Mouse (Mus musculus): ENCODE data around the gene Ppp1r37.
A peak's percentile ranks its signal among the peaks of the same experiment; 100 is the strongest.
"Not testable (repeated sequence)": the region's sequence is repeated elsewhere in the genome, so short reads cannot be mapped to it uniquely, and the experiment has no call there.

Ppp1r37 gene

GRCm38 (mm10) chr7:19562643-19563410, at the start of gene Ppp1r37:
Gene Ppp1r37, minus strand, starts transcription at chr7:19563076.
- DNase-seq = peak; percentile 59

GRCm38 (mm10) chr7:19610969-19611368, 48.1 kb upstream of the Ppp1r37 start:
- no peak for DNase-seq

- DNase-seq = no peak
Measured at GRCm38 (mm10) chr7:19609641-19610332, 46.9 kb upstream of the Ppp1r37 start.

DNA sequence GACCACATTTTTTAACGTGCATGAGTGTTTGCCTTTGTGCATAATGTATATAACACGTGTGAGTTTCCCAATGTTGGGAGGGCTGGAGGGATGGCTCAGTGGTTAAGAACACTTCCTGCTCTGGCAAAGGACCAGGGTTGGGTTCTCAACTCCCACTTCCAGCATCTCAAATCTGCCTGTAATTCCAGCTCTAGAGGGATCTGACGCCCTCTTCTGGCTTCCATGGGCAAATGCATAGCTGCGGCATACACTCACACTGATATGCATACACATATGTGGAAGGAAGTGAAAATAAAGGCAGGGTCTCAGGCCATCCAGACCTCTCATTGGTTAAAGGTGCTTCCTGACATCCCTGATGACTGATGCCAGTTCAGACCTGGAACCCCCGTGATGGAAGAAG, 44.4 kb upstream of the Ppp1r37 start:
- no peak for DNase-seq

GRCm38 (mm10) chr7:19604606-19605214, 41.8 kb upstream of the Ppp1r37 start:
- DNase-seq = not testable (repeated sequence)

DNA sequence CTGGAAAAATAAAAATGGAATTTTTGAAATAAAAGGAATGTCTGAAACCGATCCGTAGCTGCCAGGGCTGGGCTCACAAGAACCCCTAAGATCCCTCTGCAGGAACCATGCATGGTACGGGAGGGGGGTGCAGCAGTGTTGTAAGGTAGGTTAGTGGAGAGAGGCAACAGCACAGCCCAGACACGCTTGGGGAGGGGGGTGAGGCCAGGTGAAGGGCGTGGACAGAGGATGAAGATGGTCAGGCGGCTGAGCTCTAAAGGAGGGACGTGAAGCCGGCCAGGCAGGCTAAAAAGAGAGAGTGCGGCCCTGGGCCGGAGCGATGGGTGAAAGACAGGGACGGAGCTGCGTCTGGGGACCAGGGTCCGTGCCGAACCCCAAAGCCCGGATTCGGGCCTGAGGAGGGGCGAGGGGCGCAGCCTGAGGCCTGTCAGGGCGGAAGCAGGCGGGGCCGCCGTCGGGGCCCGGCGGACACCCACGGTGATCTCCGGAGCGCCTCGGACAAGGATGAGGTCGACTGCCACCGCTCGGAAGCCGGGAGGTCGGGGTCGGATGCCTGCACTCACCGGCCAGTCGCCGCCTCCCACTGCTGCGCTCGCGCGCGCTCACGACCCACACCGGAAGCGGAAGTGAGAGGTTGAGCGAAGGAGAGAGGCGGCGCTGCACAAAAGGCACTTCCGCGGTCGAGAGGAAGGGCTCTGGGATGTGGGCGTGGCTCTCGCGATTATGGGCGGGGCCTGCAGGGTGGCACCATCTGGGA, 41.2 kb upstream of the Ppp1r37 start, which contains the start of gene Clasrp:
Clasrp (minus strand) TSS at position 638 of the 757 bp plus-strand sequence.
- peak; percentile 95 for DNase-seq

GRCm38 (mm10) chr7:19603055-19603454, 40.2 kb upstream of the Ppp1r37 start:
- DNase-seq = no peak

GRCm38 (mm10) chr7:19600562-19600961, 37.7 kb upstream of the Ppp1r37 start:
- no peak for DNase-seq

DNA sequence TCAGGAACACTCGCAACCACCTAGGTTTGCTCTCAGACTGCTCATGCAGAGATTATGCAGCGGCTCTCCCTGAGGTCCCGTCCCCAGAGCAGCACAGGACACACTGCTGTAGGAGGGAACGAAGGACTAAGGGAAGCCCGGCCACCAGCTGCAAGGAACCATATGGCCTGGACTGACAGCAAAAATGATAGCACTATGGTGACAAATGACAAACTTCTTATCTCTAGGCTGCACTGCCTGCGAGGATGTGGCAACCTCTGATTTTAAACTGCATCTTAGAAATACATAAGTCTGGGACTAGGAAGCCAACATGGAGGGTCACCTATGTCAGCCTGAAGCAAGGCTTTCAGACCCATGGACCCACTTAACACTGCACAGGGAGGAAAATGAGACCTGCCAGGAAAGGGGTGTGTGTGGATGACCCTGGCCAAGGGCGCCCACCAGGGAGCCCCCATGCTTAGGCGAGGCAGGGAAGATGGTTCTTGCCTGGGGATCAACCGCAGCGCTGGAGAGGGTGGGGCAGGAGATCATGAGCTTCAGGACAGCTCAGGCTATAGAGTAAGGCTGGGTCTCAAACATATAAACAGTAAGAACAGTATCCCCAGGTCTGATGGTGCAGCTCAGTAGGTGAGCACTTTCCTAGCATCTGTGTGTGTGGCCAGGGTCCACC, 30.3 kb upstream of the Ppp1r37 start:
- no peak for DNase-seq

- DNase-seq = peak; percentile 92
Measured at GRCm38 (mm10) chr7:19589917-19590316, 27.0 kb upstream of the Ppp1r37 start.

DNA sequence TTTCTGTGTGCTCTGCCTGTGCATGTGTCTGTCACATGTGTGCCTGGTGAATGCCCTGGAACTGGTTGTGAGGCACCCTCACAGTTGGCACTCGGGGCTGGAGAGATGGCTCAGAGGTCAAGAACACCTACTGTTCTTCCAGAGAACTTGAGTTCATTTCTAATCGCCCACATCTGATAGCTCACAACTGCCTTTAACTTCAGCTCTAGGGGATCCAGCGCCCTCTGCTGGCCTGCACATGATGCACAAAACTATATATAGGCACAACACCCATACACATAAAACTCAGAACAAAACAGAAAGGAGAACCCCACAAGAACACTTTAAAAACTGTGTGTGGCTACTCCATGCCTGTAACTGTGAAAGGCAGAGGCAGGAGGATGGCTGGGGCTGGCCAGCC, 26.3 kb upstream of the Ppp1r37 start:
- DNase-seq = no peak

DNA sequence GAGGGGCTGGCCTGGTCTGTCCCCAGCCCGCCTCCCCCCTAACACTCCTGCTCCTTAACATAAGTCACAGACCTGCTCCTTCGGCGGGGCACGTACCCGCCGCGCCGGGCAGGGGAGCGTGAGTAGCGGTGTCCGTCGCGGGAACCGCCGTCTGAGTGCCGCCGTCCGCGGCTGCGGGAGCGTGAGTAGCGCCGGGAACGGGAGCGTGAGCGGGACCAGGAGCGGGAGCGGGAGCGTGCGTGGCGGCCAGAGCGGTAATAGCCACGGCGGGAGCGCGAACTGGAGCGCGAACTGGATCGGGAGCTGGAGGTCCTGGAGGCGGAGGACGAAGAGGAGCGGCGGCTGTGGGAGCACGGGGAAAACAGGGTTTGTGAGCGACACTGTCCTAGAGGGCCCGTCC, 23.4 kb upstream of the Ppp1r37 start:
- no peak for DNase-seq

GRCm38 (mm10) chr7:19580634-19581033, 17.8 kb upstream of the Ppp1r37 start:
- DNase-seq = no peak

DNA sequence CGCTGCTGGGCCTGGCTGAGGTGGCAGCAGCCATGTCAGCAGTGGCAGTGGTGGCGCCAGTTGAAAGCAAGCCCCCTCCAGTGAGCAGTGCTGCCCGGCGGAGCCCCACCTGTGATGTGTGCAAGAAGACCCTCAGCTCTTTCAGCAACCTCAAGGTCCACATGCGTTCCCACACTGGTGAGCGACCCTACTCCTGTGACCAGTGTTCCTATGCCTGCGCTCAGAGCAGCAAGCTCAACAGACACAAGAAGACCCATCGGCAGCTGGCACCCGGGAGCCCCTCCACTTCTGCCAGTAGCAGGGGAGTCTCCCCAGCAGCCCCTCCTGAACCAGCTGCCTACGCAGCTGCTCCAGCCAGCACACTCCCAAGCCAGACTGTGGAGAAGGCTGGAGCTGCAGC, 16.9 kb upstream of the Ppp1r37 start:
- DNase-seq = no peak

- no peak for DNase-seq
Measured at GRCm38 (mm10) chr7:19578436-19578835, 15.6 kb upstream of the Ppp1r37 start.

DNA sequence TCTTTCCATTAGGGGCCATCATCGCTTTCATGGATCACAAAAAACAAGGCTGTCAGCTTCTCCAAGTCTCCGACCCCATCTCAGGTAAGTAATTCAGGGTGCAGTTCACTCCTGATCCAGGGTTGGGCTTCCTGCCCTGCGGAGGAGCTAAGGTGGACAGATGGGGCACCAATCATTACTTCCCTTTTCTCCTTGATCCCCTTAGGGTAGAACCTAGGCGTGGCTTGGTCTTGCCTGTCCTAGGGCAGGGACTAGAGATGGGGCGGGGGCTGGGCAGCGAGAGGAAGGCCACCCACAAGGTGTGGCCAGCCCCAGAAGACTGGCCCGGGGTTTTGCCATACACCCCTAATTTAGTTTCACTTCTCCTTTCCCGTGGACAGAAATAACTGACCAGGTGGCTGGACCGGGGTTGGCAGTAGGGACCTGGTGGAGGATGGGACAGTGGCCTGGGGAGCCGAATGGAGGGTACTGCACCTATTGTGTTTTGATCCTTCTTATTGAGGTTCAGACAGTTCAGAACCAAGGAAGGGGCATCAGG, 15.1 kb upstream of the Ppp1r37 start:
- DNase-seq = peak; percentile 67

DNA sequence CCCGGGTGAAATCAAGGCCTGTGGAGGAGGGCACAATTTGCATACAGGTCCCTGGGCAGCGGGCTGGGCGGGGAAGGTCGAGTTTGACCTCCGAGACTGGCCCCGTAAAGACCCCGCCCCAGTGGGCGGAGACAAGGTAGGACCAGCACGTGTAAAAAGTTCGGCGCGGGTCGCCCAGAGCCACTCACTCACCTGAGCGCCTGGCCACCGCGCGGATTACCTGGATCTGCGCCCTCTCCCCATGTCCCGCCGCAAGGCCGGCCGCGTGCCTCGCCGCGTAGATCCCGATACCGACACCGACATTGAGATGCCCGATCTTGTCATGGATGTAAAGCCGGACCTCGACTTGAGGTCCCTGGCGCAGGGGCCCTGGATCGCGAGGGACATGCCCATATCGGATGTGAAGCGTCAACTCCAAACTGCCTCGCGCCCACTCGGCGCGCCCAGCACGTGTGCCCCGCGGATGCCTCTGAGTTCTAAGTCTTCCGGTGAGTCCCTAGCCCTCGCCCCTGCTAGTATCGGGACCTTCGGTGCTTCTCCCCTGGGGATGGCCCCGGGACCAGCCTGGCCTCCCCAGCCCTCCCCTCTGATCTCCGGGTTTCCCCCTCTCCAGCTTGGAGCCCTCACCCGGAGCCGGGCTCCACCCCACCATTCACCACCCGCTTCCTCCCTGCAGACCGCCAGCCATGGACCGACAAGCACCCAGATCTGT, 14.4 kb upstream of the Ppp1r37 start, which contains the start of the genes Zfp296 and Gemin7:
Zfp296 (plus strand) TSS at position 147 of the 712 bp plus-strand sequence.
Gemin7 (minus strand) TSS at position 455 of the 712 bp plus-strand sequence.
- peak; percentile 60 for DNase-seq

DNA sequence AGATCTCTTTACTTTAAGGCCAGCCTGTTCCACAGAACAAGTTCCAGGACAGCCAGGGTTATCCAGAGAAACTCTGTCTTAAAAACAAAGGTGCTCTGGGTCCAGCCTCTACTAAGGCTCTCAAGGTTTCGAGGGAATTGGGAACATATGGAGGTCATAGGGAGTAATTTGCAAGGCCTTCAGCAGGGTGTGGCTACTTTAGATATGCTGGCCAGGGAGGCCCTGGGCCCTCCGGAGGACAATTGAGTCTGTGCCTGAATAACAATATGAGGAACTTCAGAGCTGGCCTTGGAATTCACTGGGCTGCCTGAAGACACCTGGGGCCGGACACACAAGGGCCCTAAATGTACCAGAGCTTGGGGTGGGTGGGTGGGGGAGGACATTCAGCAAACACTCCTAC, 12.7 kb upstream of the Ppp1r37 start:
- no peak for DNase-seq

DNA sequence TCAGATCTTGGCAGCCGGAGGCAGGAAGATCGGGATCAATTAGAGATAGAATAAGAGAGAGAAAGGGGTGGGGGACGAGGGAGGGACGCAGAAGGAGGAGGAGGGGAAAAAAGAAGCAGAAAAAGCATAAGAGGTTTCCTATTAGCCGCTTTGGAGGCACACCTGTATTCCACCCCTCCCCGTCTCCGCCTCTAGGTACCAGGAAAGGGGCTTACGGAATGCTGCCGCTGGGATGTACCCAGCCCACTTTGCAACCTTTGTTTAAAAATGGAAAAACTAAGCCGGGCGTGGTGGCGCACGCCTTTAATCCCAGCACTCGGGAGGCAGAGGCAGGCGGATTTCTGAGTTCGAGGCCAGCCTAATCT, 10.9 kb upstream of the Ppp1r37 start:
- no peak for DNase-seq

- peak; percentile 77 for DNase-seq
Measured at GRCm38 (mm10) chr7:19572926-19573775, 10.3 kb upstream of the Ppp1r37 start.

Data from cerebellum, adult 9-10 months (tissue).